Mouse (Mus musculus) cerebellum, adult 9-11 months (tissue): Measurements from ENCODE around the gene Smad9.
"Not testable (repeated sequence)": the region's sequence is repeated elsewhere in the genome, so short reads cannot be mapped to it uniquely, and the experiment has no call there.

Experiments
- DNase-seq: peaks from one replicate; pipeline ENCODE4 v3.0.0; 2022

Gene Smad9

GRCm38 (mm10) chr3:54759211-54759610 is 3.8 kb downstream of the Smad9 start:
- DNase-seq: no peak

- DNase-seq: no peak
These were observed 5.1 kb downstream of the Smad9 start for GRCm38 (mm10) chr3:54760321-54761115.

GRCm38 (mm10) chr3:54761258-54761657 is 5.9 kb downstream of the Smad9 start:
- no peak for DNase-seq

DNA sequence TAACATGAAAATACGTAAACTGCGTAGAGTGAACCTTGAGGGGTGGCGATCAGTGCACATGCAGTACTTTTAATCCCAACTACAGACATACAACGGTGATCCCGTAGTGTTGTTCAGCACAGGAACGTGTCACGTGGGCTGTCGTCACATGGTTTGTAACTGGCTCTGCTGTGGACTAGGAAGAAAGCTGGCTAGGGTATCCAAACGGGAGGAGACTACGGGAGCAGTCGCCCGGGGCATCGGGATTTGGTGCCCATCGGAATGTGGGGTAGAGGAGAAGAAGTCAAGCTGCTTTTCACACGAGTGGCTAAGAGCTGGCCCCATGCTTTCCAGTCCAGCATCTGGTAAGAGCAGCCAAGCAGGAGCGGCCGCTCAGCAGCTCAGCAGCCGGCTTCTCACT is 9.0 kb downstream of the Smad9 start:
- peak; percentile 68 for DNase-seq

DNA sequence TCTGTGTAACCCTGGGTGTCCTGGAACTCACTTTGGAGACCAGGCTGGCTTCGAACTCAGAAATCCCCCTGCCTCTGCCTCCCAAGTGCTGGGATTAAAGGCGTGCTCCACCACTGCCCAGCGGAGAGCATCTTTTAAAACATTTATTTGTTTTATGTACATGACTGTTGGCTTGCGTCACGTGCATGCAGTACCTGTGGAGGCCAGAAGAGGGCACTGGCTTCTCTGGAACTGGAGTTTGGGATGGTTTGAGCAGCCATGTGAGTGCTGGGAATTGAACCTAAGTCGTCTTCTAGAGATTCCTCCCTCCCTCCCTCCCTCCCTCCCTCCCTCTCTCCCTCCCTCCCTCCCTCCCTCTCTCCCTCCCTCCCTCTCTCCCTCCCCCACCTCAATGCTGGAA is 10.1 kb downstream of the Smad9 start:
- not testable (repeated sequence) for DNase-seq

- DNase-seq: no peak
These were observed 10.7 kb downstream of the Smad9 start for GRCm38 (mm10) chr3:54766034-54766433.

GRCm38 (mm10) chr3:54766811-54767210 is 11.4 kb downstream of the Smad9 start:
- no peak for DNase-seq

DNA sequence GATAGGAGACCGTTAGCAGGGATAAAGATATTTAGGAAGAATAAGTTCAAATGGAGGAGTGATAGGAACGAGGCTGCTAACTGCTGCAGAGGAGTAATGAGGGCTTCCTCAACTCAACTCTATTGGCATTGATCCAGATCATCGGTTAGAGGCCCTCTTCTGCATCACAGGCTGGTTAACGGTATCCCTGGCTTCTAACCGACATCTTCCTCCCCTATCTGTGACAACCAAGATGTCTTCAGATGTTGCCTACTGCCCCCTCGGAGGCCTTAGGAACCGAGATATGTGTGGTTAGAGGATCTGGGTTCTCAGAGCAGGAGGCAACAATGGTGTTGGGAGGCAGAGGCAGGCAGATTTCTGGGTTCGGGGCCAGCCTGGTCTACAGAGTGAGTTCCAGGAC is 13.2 kb downstream of the Smad9 start:
- DNase-seq: no peak

- DNase-seq: no peak
These were observed 14.2 kb downstream of the Smad9 start for GRCm38 (mm10) chr3:54769349-54770275.

DNA sequence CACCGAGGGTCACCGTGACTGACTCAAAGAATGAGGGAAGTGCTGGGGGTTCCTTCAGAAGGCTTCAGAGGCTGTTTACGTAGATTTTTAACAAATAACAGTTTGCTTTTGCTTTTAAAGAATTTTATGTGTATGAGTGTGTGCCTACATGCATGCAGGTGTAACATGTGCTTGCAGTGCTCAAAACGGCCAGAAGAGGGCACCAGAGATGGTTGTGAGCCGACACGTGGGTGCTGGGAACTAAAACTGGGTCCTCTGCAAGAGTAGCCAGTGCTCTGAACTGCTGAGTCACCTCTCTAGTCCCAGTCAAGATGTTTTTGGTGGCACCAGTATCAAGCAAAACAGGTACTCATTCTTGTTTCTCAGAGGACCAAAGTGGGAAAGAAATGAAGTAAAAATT is 18.2 kb downstream of the Smad9 start:
- DNase-seq: no peak

DNA sequence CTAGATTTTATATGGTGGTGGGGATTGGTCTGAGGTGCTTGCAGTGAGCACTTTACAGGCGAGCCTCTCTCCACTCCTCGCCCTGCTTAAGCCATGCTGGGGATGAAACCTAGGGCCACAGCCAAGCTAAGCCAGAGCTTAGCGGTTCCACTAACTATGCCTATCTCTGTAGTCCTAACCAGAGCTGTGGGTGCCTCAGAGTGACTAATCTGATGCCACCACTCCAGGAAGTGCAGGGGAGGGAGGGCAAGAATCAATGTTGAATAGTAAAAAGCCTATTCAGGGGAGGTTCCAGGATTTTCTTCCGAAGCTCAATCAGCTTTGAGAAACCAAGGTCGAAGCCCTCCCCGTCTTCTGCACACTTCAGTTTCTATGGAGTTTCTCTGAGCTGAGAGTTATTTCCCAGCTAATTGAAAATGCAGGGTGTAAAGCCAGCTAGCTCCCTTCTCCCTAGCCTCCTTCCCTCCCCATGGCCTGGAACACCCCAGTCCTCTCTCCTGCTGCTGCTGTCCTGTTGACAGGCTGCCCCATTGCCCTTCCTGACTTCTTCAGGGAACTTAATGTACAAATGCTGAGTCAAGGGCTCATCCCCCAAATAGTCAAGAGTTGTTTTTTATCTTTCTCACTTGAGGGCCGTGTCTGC is 20.7 kb downstream of the Smad9 start:
- no peak for DNase-seq

DNA sequence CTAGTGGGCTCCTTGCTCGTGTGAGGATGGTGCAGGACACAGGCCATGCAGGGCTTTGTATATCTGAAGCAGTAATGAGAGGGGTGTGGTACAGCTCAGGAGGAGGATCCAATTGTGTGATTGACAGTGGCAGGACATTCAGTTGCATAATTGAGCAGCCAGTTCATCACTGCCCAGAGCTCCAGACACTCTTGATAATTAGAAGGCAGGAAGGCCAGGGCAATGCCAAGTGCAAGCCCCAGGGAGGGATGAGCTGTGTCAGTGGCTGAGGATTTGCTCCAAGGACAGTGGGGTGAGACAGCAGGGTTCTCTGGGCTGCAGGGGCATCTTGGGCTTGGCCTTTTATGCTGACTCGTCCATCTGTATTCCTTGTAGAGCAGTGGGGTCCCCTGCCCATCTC is 35.2 kb downstream of the Smad9 start:
- DNase-seq: no peak

GRCm38 (mm10) chr3:54791822-54792677 is 36.7 kb downstream of the Smad9 start:
- DNase-seq: no peak

GRCm38 (mm10) chr3:54793762-54794161 is 38.4 kb downstream of the Smad9 start:
- no peak for DNase-seq

GRCm38 (mm10) chr3:54795379-54795778 is 40.0 kb downstream of the Smad9 start:
- no peak for DNase-seq

DNA sequence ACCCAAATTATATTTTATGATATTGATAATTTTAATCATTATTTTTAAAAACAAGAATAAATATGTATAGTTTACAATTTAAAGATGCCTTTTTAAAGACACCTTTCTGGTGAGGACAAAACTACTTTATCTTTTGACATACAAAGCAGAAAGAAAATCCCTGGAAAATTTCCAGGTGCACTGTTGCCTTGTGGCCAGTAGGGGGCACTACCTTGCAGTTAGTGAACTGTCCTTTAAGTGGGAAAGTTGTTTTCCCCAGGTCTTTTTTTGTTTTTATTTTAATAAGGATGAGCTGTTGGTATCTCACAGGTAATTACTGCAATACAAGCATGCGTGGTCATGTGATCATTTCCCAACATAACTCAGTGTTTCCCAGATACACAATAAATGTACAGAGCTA is 40.4 kb downstream of the Smad9 start:
- DNase-seq: no peak

- DNase-seq: peak; percentile 71
These were observed 41.8 kb downstream of the Smad9 start for GRCm38 (mm10) chr3:54797211-54797610.

GRCm38 (mm10) chr3:54803713-54804112 is 48.3 kb downstream of the Smad9 start:
- DNase-seq: no peak

- DNase-seq: no peak
These were observed 51.8 kb downstream of the Smad9 start for GRCm38 (mm10) chr3:54807061-54807661.

DNA sequence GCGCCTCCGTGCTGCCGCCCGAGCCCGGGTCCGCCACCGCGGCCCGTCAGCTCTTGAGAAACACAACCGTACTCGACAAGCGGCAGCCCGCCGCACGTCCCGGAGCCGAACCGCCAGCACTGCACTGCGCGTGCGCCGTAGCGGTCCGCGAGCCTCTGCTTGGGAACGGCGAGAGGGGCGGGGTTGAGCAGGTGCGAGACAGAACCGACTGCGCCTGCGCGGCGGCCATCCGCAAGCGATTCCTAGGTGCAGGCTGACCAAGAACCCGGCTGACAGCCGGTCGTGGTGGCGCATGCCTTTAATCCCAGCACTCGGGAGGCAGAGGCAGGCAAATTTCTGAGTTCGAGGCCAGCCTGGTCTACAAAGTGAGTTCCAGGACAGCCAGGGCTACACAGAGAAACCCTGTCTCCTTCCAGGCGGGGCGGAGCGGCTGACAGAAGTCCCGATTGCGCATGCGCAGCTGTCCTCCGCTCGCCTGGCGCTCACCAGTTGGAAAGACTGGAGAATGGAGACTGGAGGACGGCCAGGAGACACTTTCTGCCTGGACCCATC is 52.4 kb downstream of the Smad9 start, which contains the start of gene Rfxap:
Gene Rfxap, minus strand, starts transcription at position 126 of the 552 bp plus-strand sequence.
- DNase-seq: peak; percentile 97

- DNase-seq: no peak
These were observed 53.7 kb downstream of the Smad9 start for GRCm38 (mm10) chr3:54809111-54809510.

GRCm38 (mm10) chr3:54811616-54812015 is 56.2 kb downstream of the Smad9 start:
- DNase-seq: no peak
